Mouse (Mus musculus) MEL (cell line): ENCODE data around the gene Igdcc3.

Experiments
- CTCF ChIP-seq, 3 experiments: IDR thresholded peaks in 2 of 3; conservative IDR thresholded peaks in 1 of 3; 2 replicates each; pipeline ENCODE4 v1.5.1; 2011 to 2012; ENCODE audit warnings: low read length in 3 of 3, low read depth in 2 of 3, mild to moderate bottlenecking in 2 of 3, improper control_type of control experiment in 1 of 3, inconsistent platforms in 1 of 3, mixed read lengths in 1 of 3, moderate library complexity in 1 of 3; ENCODE audit not compliant: control insufficient read depth in 1 of 3, insufficient read depth in 1 of 3, poor library complexity in 1 of 3, severe bottlenecking in 1 of 3
- MAX ChIP-seq: IDR thresholded peaks from 2 replicates; pipeline ENCODE4 v1.6.1; 2011; ENCODE audit warnings: low read length, improper control_type of control experiment
- POLR2A ChIP-seq, 2 experiments: IDR thresholded peaks; 2 replicates each; pipeline ENCODE4 v1.6.1; 2011 to 2012; ENCODE audit warnings: low read length in 2 of 2, mild to moderate bottlenecking in 2 of 2, control low read depth in 1 of 2, improper control_type of control experiment in 1 of 2, low read depth in 1 of 2, moderate library complexity in 1 of 2; ENCODE audit not compliant: control insufficient read depth in 1 of 2, insufficient read depth in 1 of 2, poor library complexity in 1 of 2
- POLR2AphosphoS2 ChIP-seq: IDR thresholded peaks from 2 replicates; pipeline ENCODE4 v1.6.1; 2011; ENCODE audit warnings: low read length, improper control_type of control experiment
- UBTF ChIP-seq: IDR thresholded peaks from 2 replicates; pipeline ENCODE4 v1.6.1; 2012; ENCODE audit warnings: low read depth, mild to moderate bottlenecking, inconsistent platforms, low read length, improper control_type of control experiment, moderate library complexity, borderline replicate concordance; ENCODE audit not compliant: insufficient read depth

DNA sequence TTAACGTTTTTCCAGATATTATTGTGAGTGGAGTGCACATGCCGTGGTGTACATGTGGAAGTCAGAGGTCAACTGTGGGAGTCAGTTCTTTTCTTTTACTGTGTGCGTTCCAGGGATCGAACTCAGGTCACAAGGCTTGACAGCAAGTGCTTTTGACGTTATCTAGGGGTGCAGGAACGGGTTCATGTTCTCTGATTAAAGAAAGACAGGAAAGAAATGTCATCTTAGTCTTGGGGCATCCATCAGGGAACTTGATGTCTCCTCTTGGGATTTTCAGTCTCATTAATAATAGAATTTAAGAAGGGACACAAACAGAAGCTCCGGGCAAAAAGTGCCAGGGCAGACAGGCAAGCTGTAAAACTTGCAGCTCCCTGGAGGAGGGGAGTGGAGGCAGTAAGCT is 58.7 kb downstream of the Igdcc3 start:
- TF ChIP-seq UBTF (no peak), MAX (no peak), CTCF (IDR thresholded peaks at IDR 0.05 in 2 of 3, conservative IDR thresholded peaks at IDR 0.05 in 1 of 3; ENCODE audit: control insufficient read depth in 1 of 3, insufficient read depth in 1 of 3, low read depth in 2 of 3, low read length in 3 of 3, poor library complexity in 1 of 3, severe bottlenecking in 1 of 3) (no peak), POLR2A (IDR thresholded peaks at IDR 0.05; ENCODE audit: control insufficient read depth in 1 of 2, insufficient read depth in 1 of 2, low read depth in 1 of 2, low read length in 2 of 2, poor library complexity in 1 of 2) (0 out of 4 replicates have a peak, but pooled peaks of 1 of the 2 experiments have one; percentile 24), POLR2AphosphoS2 (no peak)
